Mouse (Mus musculus) forelimb bud, embryonic 11.5 days (tissue): ENCODE results near the gene Dpm2.

ENCODE experiments used
- DNase-seq: peaks from one replicate; pipeline ENCODE4 v3.0.0-alpha.2; 2012; ENCODE audit warnings: low read depth, low spot score

Dpm2 gene

DNA sequence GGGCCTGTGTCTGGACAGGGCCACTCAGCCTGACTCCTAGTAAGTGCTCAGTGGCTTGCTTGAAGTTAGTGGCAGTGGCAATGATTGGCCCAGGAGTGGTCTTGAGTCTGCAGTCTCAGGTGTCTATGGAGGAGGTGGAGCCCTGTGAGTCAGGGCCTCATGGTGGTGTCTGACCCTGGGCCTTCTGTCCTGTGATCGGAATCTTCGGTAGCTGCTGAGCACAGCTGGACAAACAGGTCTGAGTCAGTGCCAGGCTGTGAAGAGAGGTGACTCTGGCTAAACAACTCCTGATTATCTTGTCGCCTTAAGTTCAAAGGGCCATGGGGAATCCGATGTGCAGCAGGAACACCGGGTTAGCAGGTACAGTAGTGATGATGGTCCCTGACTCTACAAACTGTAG, 23.3 kb upstream of the Dpm2 start:
- no peak for DNase-seq

DNA sequence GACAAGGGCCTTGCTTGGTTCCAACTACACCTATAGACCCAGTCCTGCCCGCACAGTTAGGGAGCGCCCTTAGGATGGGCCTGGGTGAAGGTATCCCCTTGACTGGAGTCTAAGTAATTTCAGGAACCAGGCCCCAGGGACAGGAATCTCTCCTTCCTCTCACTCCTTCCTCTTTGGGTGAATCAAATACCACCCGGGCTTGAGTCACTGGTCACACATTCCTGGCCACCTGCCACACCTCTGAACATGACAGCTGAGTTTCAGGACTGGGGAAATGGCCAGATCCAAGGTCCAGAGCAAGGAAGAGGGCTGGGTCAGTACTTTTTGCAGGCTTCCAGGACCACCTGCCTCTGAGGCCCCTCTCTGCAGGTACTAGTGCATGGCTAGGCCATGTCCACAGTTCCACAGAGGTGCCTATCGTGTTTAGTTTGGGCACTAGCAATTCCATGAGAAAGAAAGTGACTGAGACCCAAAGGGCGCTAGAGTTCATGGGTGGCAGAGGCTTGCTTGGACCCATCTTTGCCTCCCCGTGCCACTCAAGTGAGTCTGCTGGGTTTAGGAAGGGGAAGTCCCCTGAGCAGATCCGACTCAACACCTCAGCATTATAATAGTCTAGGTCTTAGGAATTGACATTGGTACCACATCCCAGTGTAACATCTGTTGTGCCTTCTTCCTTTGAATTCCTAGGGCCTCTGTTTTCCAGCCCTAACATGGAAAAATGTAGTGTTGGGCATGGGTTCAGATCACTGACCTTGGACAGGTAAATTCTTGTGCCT, 22.5 kb upstream of the Dpm2 start:
- DNase-seq: no peak

DNA sequence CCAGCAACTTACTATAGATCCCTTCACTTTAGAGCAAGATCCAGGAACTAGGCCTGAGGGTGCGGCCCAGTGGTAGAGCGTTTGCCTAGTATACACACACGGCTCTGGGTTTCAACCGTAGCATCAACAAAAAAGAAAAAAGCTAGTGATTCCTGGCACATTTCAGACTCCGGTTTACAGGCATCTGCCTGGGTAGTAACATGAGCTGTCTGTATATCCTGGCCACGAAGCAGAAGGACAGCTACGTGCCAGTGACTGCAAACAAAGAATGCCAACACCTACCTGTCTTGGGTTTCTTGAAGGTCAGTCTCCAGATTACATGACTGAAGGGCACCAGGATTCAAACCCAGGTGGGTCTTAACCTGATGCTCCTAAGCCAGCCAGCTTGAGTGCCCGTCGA, 21.5 kb upstream of the Dpm2 start:
- no peak for DNase-seq

DNA sequence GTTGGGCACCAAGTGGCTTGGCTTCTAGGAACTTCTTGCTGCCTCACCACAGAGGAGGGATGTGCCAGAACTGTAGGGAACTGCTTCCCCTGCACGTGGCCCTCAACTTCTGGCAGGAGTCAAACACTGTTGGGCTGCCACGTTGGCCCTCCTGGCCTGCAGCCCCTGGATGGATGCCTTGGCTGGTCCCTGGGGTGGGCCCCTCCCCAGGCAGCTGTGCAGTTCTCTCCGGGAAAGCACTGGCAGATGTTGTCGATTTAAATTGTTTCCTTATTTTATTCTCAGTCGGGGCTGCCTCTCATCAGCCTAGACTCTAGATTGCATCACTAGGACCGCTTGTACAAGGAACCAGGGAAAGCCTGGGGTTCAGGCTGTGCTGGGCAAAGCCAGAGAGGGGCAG, 20.9 kb upstream of the Dpm2 start:
- DNase-seq: no peak

DNA sequence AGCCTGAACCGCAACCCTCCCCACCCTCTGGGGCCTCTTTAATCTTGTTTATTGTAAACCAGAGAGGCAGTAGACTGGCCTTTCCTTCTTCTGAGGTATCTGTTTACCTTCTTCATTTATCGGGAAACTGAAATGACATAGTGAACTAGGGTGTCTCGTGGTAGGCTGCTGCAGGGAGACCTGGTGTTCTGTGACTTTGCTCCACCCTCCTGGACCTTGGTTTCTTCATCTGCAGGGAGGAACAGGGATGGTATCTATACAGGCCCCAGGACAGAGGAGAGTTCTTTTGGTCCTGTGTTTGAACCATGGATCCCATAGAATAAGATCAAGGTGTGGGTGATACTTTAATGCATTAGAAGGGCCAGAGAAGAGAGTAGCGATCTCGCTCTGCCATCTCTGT, 19.4 kb upstream of the Dpm2 start:
- DNase-seq: no peak

DNA sequence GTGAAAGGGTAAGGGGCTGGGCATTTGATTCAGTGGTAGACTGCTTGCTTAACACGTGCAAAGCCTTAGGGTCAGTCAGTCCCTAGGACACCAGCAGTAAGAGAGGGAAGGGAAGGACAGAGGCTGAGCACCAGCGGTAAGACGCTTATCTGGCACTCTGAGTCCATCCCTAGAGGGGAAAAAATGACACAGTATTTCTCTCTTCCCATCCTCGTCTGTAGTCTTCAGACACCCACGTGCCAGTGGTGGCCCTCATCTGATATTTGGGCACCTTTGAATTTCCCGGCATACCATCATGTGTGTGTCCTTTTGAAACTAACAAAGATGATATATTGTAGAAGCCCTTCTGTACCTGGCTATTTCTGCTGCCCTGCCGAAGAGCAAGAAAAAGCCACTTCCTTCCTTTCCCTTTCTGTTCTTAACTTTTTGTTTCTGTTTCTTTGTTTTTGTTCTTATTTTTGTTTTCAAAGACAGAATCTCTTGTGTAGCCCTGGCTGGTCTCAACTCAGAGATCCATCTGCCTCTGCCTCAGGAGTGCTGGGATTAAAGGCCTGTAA, 17.0 kb upstream of the Dpm2 start:
- DNase-seq: no peak

DNA sequence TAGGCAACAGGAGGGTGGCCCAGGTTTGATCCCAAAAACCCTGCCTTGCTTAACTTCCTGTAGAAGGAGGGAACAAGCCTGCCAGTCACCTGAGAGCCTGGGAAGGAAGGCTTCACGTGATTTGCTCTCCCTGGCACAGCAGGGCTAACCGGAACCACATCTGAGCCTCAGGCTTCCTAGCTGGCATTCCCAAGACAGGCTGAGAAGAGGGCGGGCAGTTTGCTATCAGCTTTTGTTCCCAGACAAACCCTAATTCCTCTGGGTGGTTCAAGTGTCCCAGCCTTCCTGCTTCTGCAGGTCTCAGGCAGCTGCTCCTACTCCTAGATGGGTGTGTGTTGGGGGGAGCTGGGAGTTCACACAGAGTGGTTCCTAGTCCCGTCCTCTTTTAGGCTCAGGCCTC, 15.2 kb upstream of the Dpm2 start:
- DNase-seq: no peak

DNA sequence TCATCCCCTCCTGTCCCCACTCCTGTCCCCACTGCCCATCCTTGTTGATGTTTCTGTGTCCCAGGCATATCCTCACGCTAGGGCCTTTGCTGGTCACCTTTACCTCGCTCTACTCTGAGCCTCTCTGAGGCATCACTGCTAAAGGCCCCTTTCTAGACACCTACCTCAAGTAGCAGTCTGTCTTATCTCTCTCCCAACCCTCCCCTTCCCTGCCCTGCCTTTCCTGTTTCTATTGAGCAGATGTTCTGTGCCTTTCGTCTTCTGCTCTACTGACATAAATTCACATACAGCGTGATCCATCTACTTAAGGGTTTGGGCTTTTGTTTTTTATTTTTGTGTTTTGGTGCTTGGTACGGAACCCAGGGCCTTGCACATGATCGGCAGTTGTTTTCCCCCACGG, 14.6 kb upstream of the Dpm2 start:
- no peak for DNase-seq

DNA sequence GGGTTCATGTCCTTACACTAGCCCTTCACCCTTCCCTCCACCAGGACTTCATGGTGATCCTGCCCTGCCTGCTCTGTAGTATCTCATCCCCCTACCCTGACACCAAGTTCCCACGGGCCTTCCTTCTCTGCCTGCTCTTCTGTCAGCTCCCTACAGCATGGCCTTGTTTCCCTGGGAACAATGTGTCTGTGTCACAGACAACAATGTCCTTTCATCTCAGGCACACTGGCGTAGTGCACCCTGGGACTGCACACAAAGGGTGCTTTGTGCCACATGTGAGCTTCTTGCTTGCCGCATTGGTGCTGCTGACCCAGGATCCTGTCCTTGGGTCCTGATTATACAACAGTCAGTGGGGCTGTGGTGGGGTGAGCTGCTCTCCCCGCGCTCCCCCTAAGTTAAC, 11.1 kb upstream of the Dpm2 start:
- DNase-seq: no peak

DNA sequence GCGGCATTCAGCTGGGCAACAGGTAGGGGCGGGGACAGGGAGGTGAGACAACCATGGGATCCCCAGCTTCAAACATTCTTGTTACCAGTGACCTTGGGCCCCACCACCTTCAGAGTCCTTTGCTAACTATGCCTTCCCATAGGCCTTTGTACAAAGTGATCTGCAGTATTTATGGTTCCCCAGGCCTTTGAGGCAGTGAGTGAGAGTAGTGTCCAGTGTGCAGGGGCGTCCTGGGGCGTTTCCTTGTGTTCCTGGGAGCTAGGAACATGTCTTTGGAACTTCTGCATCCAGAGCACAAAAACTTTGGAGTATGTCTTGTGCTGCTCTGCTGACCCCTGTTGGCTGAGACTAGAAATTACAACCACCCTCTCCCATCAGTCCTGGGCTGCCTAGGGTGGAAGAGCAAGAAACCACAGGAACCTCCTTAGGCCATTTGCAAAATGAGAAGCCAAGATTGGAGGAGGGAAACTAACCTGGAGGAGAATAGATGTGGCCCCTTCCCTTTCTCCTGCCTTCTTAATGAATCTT, 4.1 kb upstream of the Dpm2 start:
- DNase-seq: peak; percentile 80

DNA sequence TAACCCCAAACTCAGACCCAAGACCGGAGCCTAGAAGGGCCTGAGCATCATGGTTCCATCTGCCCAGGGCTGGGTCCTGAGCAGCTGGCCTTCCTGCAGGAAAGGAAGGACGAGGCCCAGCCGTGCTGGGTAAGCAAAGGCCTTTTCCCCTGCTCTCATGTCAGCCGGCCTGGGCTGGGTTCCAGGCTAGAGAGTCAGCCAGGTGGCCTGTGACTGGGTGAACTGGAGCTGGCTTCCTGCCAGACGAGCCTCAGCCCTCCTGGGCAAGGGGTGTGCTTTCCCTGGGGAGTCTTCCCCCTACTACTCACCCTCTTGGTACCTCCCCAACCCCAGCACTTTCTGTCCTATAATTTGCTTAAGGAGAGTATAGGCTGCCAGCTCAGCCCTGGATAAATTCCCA, 2.5 kb upstream of the Dpm2 start:
- DNase-seq: no peak

DNA sequence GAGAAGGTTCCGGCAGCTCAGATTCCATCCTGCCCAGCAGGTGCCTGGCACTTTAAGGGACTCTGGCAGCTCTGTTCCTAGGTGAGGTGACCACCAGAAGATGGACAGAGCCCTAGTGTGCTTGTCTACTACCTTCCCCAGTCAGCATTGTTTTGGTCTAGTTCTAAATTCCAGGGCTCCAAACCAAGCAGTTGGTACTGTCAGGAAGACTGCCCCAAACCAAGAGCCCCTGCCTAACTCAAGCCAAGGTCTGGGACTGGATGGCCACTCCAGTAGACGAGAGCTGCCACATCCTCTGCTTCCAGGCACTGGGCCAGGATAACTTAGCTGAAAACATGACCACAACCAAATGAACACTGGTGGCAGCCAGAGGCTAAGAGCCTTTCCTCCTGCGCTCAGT, 1.7 kb upstream of the Dpm2 start:
- no peak for DNase-seq

DNA sequence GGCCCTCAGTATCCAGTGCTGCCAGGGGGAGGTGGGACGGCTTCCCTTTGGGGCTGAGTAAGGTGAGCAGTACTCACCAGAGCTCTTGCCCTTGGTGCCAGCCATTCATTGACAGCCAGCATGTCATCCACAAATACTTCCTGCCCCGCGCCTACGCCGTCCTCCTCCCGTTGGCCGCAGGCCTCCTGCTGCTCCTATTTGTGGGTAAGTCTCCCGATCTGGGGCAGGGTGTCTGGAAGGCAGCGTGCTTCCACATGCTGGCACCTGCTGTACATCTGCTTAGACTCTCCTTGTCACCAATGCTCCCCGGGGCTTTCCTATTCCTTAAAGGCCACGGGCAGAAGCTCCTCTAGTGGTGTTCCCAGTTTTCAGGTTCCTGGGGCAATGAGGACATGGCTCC, 1.5 kb downstream of the Dpm2 start:
- DNase-seq: no peak

DNA sequence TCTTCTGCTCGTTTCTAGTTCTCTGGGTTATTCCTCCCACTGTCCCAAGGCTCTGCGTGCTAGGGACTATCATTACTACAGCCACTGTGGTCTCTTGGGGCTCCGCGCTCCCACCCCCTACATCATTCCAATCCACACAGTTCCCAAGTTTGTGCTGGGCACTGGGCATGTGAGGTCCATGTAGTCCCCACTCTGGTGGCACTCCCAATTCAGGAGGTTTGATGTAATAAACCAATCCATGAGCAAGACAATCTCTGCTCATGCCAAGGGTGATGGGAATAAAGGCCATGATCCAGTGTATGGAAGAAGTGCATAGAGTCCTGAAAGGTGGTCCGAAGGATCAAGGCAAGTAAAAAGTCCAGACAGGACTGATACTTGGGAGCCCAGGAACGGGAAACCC, 3.8 kb downstream of the Dpm2 start, which contains the start of gene Pip5kl1:
TSS of gene Pip5kl1 (plus strand) at position 301 of the 400 bp plus-strand sequence.
- DNase-seq: no peak

DNA sequence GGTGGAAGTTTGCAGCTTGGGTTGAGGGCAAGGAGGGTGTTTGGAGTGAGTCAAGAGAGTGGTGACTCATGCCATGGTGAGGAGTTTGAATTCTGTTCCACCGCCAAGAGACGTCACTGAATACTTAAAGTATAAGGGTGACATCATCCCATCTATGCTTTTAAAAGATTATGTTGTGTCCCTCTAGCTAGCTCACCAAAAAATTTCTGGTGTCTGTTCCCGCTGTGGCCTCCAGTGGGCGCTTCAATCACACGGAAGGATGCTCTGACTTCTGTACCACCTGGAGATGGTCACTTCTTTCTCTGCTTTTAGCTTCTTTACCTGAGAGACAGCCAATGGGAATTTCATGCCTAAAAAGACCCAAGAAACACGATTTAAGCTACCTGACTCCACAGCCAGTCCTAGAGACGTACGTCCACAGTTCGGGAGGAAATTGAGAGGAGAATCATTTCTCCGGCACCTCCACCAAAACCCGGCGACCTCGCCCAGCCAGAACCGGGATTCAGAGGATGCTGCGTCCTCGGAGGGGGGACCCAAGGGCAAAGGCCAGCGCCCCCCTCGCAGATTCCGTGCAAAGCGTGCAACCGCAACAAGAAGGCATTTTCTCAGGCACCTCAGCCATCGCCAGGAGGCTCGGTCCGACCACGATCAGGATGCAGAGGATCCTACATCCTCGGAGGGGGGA, 4.4 kb downstream of the Dpm2 start:
- DNase-seq: peak; percentile 56

DNA sequence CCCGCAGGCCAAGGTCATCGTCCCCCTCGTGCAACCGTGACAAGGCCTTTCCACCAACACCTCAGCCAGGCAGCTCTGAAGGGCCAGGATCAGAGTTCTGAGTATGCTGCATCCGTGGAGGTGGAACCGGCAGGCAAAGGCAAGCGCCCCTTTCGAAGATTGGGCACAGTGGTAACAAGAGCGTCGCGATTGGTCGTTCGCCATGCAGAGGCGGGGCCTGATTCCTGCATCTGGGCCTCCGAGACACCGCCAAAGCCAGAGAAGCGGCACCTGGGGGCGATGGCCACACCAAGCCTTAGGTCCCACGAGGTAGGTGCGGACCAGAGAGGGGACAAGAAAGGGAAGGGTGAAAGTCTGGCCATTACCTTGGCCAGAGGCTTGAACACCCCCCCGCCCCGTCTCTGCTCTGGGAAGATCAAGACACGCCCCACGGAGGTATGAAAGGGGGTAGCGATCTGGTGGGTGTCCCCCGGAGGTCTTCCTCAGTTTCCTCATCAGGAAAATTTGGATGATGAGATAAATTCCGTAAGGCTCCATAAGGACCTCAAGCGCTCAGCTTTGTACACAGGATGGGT, 5.0 kb downstream of the Dpm2 start, which contains the start of gene 9430097D07Rik:
TSS of gene 9430097D07Rik (minus strand) at position 99 of the 575 bp plus-strand sequence.
- peak; percentile 75 for DNase-seq

DNA sequence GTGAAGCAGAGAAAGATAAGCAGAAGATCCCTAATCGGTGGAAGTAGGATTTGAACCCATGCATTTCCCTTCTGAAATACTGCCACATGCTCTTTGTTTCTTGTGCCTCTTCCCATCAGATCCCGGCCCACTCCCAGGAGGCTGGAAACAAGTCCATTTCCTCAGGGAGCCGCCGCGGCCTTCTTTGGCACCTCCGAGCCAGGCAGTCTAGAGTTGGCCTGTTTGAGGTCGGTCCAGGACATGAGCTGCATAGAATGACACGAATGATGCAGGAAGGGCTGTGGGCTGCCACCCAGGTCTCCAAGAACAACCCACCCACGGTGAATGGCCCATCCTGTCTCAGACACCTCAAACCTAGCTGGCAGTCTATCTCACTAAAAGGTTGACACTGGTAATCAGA, 5.9 kb downstream of the Dpm2 start:
- DNase-seq: no peak

DNA sequence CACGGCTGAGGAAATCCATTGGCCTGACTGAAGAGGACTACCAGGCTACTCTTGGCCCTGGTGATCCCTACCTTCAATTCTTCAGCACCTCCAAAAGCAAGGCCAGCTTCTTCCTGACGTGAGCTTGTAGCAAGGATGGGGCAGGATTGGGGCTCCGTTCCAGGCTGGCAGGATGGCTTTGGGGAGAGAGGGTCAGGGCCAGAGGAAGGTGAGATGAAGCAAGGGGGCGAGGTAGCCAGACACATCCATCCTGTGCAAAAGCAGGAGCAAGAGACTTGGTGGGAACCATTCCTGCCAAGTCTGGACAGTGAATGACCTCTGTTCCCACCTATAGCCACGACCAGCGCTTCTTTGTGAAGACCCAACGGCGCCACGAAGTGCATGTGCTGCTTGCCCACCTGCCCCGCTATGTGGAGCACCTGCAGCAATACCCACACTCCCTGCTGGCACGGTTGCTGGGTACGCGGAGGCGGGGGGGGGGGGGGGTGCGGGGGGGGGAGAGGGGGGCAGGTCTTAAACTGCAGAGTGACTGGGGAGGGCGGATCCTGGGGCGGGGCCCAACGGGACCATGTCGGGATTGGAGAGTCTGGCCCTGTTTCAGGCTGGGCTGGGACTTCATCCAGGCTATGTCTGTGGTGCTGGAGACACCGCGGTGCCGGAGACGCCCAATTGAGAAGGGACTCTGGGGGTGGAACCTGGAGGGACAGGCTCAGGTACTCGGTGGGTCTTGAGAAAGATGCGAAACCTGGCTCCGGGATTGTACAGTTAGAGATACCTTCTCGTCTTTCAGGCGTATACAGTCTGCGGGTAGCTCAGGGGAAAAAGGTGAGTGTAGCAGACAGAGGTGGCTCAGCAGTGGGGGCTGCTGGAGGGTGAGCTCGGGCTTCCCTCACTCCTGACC, 7.7 kb downstream of the Dpm2 start:
- DNase-seq: no peak

DNA sequence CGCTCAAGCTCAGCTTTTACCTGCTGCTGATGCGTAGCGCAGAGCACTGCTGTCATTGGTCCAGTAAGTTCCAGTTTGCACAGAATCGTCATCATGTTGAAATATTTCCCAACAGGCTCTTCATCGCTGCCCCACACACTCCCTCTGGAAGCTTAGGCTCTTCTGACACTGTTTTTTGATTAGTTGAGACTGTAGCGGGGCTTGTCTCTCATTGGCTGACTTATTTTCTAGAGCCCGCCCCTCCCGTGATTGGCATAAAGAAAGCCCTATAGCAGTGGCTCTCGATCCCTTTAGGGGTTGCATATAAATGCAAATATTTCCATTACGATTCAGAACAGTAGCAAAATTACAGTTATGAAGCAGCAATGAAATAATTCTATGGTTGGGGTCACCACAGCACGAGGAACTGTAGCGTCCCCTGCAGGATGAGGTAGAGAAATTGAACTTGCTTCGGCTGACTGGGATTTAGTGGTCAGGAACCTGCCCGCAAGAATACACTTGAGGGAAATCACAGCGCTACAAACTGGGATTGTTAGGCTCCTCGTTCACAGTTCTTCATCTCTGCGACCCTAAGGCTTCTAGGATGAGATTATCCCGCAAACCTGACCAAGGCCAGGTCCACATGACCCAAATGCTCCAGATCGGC, 10.9 kb downstream of the Dpm2 start:
- peak; percentile 46 for DNase-seq
